Mouse (Mus musculus): Measurements from ENCODE around the gene Cpeb2.

GRCm38 (mm10) chr5:43239141-43239835, 6.3 kb downstream of the Cpeb2 start:
- TF ChIP-seq POLR2A (IDR thresholded peaks at IDR 0.05; ENCODE audit: borderline replicate concordance, control insufficient read depth, low read depth, low read length), result no peak
- no peak for TF ChIP-seq CTCF (IDR thresholded peaks at IDR 0.05; ENCODE audit: control insufficient read depth, insufficient read depth, low read length)
